Comparison of ENCODE assay signal across 8 mouse cellular contexts in the genomic region with DNA sequence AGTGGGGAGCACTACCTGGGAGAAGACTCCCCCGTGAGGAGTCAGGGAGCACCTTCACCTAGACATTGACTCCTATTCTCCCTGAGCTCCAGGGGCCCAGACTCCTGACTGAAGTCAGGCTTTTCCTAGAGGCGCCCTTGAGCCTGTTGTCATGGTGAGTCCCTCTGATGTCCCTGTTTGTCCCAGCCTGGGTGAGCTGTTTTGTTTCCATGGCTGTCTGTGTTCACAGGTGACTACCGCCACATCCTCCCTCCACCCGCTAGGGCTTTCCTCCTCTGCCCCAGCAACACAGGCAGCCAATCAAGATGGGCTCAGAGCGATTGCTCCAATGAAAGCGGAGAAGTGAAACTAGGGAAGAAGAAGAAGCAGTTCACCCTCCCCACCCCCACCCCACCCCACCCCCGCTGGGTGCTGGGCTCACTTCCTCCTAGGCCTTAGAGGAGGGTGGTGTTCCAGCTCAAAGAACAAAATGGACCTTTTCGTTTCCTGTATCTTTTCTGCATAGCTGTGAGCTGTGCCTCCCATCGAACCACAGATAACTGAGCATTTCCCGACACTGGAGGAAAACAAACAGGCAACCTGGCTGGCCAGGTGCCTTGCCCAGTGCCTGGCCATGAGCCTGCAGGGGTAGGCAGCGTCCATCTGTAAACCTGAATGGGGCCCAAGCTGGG. TPM values are rescaled to one million over a fixed set of nuclear protein-coding genes. Genes with fewer than 3 reads are reported as not detected.
DNase-seq lines count a peak whose midpoint lies in the region; ATAC-seq and TF ChIP-seq lines count a peak whose summit lies in the region.

No protein-coding gene starts in this region.

- TF ChIP-seq EP300 in liver, embryonic 14.5 days (IDR thresholded peaks at IDR 0.05; ENCODE audit: low read depth) = no peak

- intact Hi-C loops in heart, postnatal 10 days (cut with DNase I) = loop anchor here (2.0 kb wide), 1 partner anchor 31 kb away; no protein-coding TSS in a partner anchor

- TF ChIP-seq CTCF in liver, embryonic 14.5 days (IDR thresholded peaks at IDR 0.05; ENCODE audit: low read depth) = peak; percentile 13; the same call in 1 of the 2 replicates

- H3K9ac ChIP-seq in embryonic facial prominence, embryonic 15.5 days = peak overlapping the region; percentile 10; the same call in 1 of the 2 replicates
- H3K9ac ChIP-seq in liver, embryonic 14.5 days (replicated peaks) = peak overlapping the region; percentile 98

- 0 out of 2 replicates have a peak, but pooled peaks cover 2% of the 10 kb centered on the region for H3K27me3 ChIP-seq in embryonic facial prominence, embryonic 15.5 days
- no peaks in the 10 kb centered on the region for H3K27me3 ChIP-seq in liver, embryonic 14.5 days (ENCODE audit: control insufficient read depth, insufficient read depth, low read length)

- H3K27ac ChIP-seq in embryonic facial prominence, embryonic 15.5 days (replicated peaks) = peak overlapping the region; percentile 56
- peak overlapping the region; percentile 56 for H3K27ac ChIP-seq in liver, embryonic 14.5 days

- no peaks in the 10 kb centered on the region for H3K9me3 ChIP-seq in embryonic facial prominence, embryonic 15.5 days (replicated peaks)
- H3K9me3 ChIP-seq in liver, embryonic 14.5 days (ENCODE audit: control insufficient read depth, low read length) = no peaks in the 10 kb centered on the region

- peaks cover 28% of the 10 kb centered on the region; the same call in 1 of the 2 replicates for H3K36me3 ChIP-seq in embryonic facial prominence, embryonic 15.5 days
- H3K36me3 ChIP-seq in liver, embryonic 14.5 days (replicated peaks; ENCODE audit: control insufficient read depth, insufficient read depth, low read depth) = peaks cover 66% of the 10 kb centered on the region

- H3K4me1 ChIP-seq in embryonic facial prominence, embryonic 15.5 days = peaks cover 46% of the 10 kb centered on the region
- peaks cover 14 to 26% of the 10 kb centered on the region in 2 experiments for H3K4me1 ChIP-seq in liver, embryonic 14.5 days (replicated peaks; ENCODE audit: control insufficient read depth in 2 of 2, insufficient read depth in 2 of 2, low read length in 1 of 2)

- peak overlapping the region; percentile 52 for H3K4me3 ChIP-seq in embryonic facial prominence, embryonic 15.5 days (replicated peaks)
- H3K4me3 ChIP-seq in liver, embryonic 14.5 days (ENCODE audit: insufficient read depth in 1 of 2, low read depth in 2 of 2, low read length in 2 of 2) = peak overlapping the region; percentile 78 to 97

- ATAC-seq in embryonic facial prominence, embryonic 15.5 days (ENCODE audit: insufficient number of reproducible peaks, low FRiP score, low TSS enrichment, low read depth) = no peak; the same call in 1 of the 2 replicates
- peak; percentile 11 for ATAC-seq in liver, embryonic 14.5 days (ENCODE audit: insufficient read depth)

- peak overlapping the region; percentile 93 for H3K4me2 ChIP-seq in embryonic facial prominence, embryonic 15.5 days (replicated peaks)
- H3K4me2 ChIP-seq in liver, embryonic 14.5 days (ENCODE audit: low read depth) = peak overlapping the region; percentile 91

- WGBS in embryonic facial prominence, embryonic 15.5 days = 29% methylated on average over 11 of the region's 11 CpGs
- 23% methylated on average over 11 of the region's 11 CpGs for WGBS in liver, embryonic 14.5 days (ENCODE audit: insufficient replicate concordance)

- DNase-seq in 416B (ENCODE audit: low read depth) (peak; percentile 62), WW6 (ENCODE audit: low read depth, low spot score) (peak; percentile 64)
- peak; percentile 88 to 90 for DNase-seq in heart, postnatal 10 days
- DNase-seq in kidney, postnatal 36 days = peak; percentile 65 to 74
- DNase-seq in liver, embryonic 14.5 days (ENCODE audit: low read depth in 3 of 3, low spot score in 3 of 3) = peak; percentile 57 to 80 (median 57)
- DNase-seq in natural killer cell, adult 2 months (ENCODE audit: low spot score in 2 of 2) = peak; percentile 83 to 90
- DNase-seq in telencephalon, adult 2 months (ENCODE audit: low read depth, low spot score) = peak; percentile 79

RNA-seq across cellular contexts. Expression of gene Ucp2, which starts 2.6 kb away (rescaled TPM):
- polyA plus RNA-seq in embryonic facial prominence, embryonic 15.5 days (2015; fragmentation: Nextera tagmentation; extraction: Ambion mirVana) = 227 and 228 TPM in 2 replicates
- 100 to 1,000 TPM; 835 to 891 TPM for total RNA-seq in heart, postnatal 10 days (2021)
- 329 and 337 TPM in 2 replicates for polyA plus RNA-seq in liver, embryonic 14.5 days (2012; rRNA removed)
- polyA plus RNA-seq in liver, embryonic 14.5 days (2014; fragmentation: Nextera tagmentation; extraction: Ambion mirVana) = 556 and 628 TPM in 2 replicates

RNA-seq across cellular contexts. Expression of gene Dnajb13, which starts 19.0 kb away (rescaled TPM):
- polyA plus RNA-seq in embryonic facial prominence, embryonic 15.5 days (2015; fragmentation: Nextera tagmentation; extraction: Ambion mirVana) = 5.4 and 9.8 TPM in 2 replicates
- total RNA-seq in heart, postnatal 10 days (2021) = not detected
- polyA plus RNA-seq in liver, embryonic 14.5 days (2012; rRNA removed) = 0.58 and 0.64 TPM in 2 replicates
- 2.0 and 2.3 TPM in 2 replicates for polyA plus RNA-seq in liver, embryonic 14.5 days (2014; fragmentation: Nextera tagmentation; extraction: Ambion mirVana)

RNA-seq across cellular contexts. Expression of gene Ucp3, which starts 22.9 kb away (rescaled TPM):
- 0.17 and 0.20 TPM in 2 replicates for polyA plus RNA-seq in embryonic facial prominence, embryonic 15.5 days (2015; fragmentation: Nextera tagmentation; extraction: Ambion mirVana)
- 100 to 1,000 TPM in 1 of 2 experiments, 10 to 100 TPM in 1; 62.7 to 107 TPM for total RNA-seq in heart, postnatal 10 days (2021)
- polyA plus RNA-seq in liver, embryonic 14.5 days (2012; rRNA removed) = 0.02 TPM in 1 of 2 replicates, not detected in the other
- not detected in 2 replicates for polyA plus RNA-seq in liver, embryonic 14.5 days (2014; fragmentation: Nextera tagmentation; extraction: Ambion mirVana)

RNA-seq across cellular contexts. Expression of gene Coa4, which starts 41.2 kb away (rescaled TPM):
- 19.7 and 20.8 TPM in 2 replicates for polyA plus RNA-seq in embryonic facial prominence, embryonic 15.5 days (2015; fragmentation: Nextera tagmentation; extraction: Ambion mirVana)
- 10 to 100 TPM in 1 of 2 experiments, 1 to 10 TPM in 1; 8.4 to 15.3 TPM for total RNA-seq in heart, postnatal 10 days (2021)
- 6.0 and 9.4 TPM in 2 replicates for polyA plus RNA-seq in liver, embryonic 14.5 days (2012; rRNA removed)
- polyA plus RNA-seq in liver, embryonic 14.5 days (2014; fragmentation: Nextera tagmentation; extraction: Ambion mirVana) = 13.9 and 14.7 TPM in 2 replicates
